Mouse (Mus musculus) hindbrain, embryonic 16.5 days (tissue): ENCODE results near the gene Usp19. TPM values are rescaled to one million over a fixed set of nuclear protein-coding genes. Genes with fewer than 3 reads are reported as not detected.
A peak's percentile ranks its signal among the peaks of the same experiment; 100 is the strongest.

Experiments
- ATAC-seq: fragments of 200-750 bp; cut with Nextera tagmentation; 2 replicates; pipeline ENCODE4 v1.8.0; 2017; ENCODE audit warnings: moderate TSS enrichment, moderate library complexity
- H3K27ac ChIP-seq: fragments of 300-500 bp; sonication (generic); 2 replicates; pipeline ENCODE4 v1.5.1; 2014; ENCODE audit warnings: low read depth, mild to moderate bottlenecking, control low read depth, low read length, moderate library complexity
- H3K27me3 ChIP-seq: fragments of 300-500 bp; sonication (generic); replicated peaks from 2 replicates; pipeline ENCODE4 v1.6.1; 2014; ENCODE audit warnings: low read length; ENCODE audit not compliant: control insufficient read depth, insufficient read depth
- H3K36me3 ChIP-seq: fragments of 300-500 bp; sonication (generic); 2 replicates; pipeline ENCODE4 v1.6.1; 2014; ENCODE audit warnings: mild to moderate bottlenecking, low read length, moderate library complexity, mixed read lengths; ENCODE audit not compliant: control insufficient read depth, insufficient read depth
- H3K4me1 ChIP-seq: fragments of 300-500 bp; sonication (generic); 2 replicates; pipeline ENCODE4 v1.6.1; 2014; ENCODE audit warnings: low read depth, low read length; ENCODE audit not compliant: control insufficient read depth, insufficient read depth
- H3K4me2 ChIP-seq: fragments of 300-500 bp; sonication (generic); 2 replicates; pipeline ENCODE4 v1.6.1; 2014; ENCODE audit warnings: mild to moderate bottlenecking, low read length, control low read depth, moderate library complexity
- H3K4me3 ChIP-seq: fragments of 300-500 bp; sonication (generic); 2 replicates; pipeline ENCODE4 v1.5.1; 2014; ENCODE audit warnings: mild to moderate bottlenecking, low read length, control low read depth, moderate library complexity
- H3K9ac ChIP-seq: fragments of 300-500 bp; sonication (generic); 2 replicates; pipeline ENCODE4 v1.6.1; 2014; ENCODE audit warnings: low read depth, mild to moderate bottlenecking, control low read depth, low read length, moderate library complexity
- H3K9me3 ChIP-seq: fragments of 300-500 bp; sonication (generic); 2 replicates; pipeline ENCODE4 v1.6.1; 2014; ENCODE audit warnings: mild to moderate bottlenecking, low read length, moderate library complexity; ENCODE audit not compliant: control insufficient read depth
- WGBS: fragments of 180-500 bp; shearing (Covaris S2); extraction: QIAGEN DNeasy Blood & Tissue Kit; methylation state at CpG from one replicate; pipeline ENCODE4 v1.1.7; 2014; 5-methylcytosine and 5-hydroxymethylcytosine counted together
- polyA plus RNA-seq: library from polyadenylated mRNA; unstranded; fragments of >200 nt; fragmentation: Nextera tagmentation; extraction: Ambion mirVana; gene quantifications from 2 replicates; pipeline ENCODE4 v1.2.1, GENCODE M21; 2015

Gene Usp19
- polyA plus RNA-seq, result 56.3 and 71.4 TPM in 2 replicates

DNA sequence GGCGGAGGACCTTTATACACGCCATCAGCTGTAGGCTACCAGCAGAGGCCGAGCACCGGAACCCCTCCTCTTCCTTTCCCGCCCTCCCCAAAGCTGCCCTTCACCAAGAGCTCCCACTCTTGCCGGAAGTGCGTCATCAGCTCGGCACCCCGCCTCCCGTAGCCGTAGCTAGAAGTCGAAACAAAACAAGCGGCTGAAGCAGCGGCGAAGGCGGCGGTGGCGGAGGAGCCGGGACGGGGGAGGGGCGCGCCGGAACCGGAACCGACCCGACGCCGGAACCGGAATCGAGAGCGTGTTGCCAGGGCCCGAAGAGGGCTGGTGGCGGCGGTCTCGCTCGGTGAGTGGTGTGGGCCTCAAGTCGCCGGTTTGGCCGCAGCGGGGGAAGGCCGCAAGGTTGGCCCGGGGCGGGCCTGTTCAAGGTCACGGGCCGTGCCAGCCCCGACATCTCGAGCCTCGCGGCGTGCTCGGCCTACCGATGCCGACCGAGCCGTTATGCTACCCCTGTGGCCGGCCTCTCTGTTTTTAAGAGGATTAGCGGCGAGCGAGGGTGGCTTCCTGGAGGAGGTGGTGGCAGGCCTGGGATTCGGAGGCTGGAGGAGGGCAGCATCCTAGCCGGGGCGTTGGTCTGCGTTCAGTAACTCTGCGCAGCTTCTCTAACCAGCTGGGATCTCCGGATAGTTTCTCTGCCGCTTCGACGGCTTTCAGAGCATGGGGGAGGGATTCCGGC is at the start of gene Usp19:
TSS of gene Usp19 (plus strand) at position 44 of the 727 bp plus-strand sequence.
- H3K9ac ChIP-seq, result peak within 1 kb of the TSS; percentile 94
- WGBS, result under 1% methylated on average over 69 of the region's 69 CpGs
- no peaks in the 10 kb centered on the region for H3K27me3 ChIP-seq
- peak within 1 kb of the TSS; percentile 95 for H3K27ac ChIP-seq
- peak within 1 kb of the TSS; percentile 93 for H3K4me3 ChIP-seq
- peaks cover 28% of the 10 kb centered on the region for H3K36me3 ChIP-seq
- H3K4me2 ChIP-seq, result peak within 1 kb of the TSS; percentile 59
- H3K4me1 ChIP-seq, result peaks cover 19% of the 10 kb centered on the region
- no peaks in the 10 kb centered on the region for H3K9me3 ChIP-seq
- ATAC-seq, result peak; percentile 96

DNA sequence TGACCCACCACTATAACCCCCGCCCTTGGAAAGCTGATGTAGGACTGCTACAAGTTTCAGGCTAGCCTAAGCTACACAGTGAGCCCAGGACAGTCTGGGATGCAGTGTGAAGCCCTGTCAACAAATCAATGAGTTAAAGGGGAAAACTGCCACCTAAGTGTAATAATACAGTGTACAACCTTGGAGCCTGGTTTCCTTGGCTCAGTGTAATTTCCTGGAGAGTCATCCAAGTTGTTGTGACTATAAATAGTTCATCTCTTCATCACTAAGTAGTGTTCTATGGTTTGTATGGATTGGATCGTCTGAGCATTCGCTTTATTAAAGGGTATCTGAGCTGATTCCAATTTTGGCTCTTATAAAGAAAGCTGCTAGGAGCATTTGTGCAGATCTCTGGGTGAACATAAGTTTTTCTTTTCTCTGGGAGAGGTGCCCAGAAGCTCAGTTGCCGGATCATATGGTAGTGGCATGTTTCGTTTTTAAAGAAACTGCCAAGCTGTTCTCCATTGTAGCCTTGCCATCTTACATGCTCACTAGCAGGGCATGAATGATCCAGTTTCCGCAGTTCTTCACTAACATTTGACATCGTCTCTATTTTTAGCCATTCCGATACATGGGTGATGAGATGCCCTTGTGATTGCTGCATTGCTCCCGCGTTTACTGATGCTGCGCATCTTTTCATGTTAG is 49.0 kb upstream of the Usp19 start:
- no peak overlapping the region for H3K9ac ChIP-seq
- H3K27me3 ChIP-seq, result no peaks in the 10 kb centered on the region
- H3K4me2 ChIP-seq, result no peak overlapping the region
- no peak overlapping the region for H3K27ac ChIP-seq
- H3K4me1 ChIP-seq, result no peaks in the 10 kb centered on the region; the same call in none of the 2 replicates
- 84% methylated on average over 11 of the region's 11 CpGs for WGBS
- no peaks in the 10 kb centered on the region for H3K36me3 ChIP-seq
- H3K9me3 ChIP-seq, result no peaks in the 10 kb centered on the region
- ATAC-seq, result no peak
- H3K4me3 ChIP-seq, result no peak overlapping the region

DNA sequence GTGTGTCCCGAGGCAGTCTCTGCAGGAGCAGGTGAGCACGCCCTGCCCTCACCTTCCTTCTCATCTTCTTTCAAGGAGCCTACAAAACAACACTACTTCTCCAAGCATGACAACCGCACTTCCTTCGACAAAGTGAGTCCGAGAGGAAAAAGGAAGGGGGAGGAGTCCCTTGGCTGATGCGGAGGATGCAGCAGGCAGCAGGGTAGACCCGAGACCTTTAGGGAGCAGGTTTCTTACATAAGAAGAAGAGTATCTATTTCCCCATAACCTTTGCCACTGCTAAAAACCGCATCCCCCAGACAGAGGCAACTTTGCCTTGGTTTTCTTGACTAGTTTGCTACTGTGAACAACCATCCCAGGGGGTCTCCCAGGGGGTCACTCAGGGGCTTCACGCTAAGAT is 45.3 kb upstream of the Usp19 start:
- Histone ChIP-seq H3K4me1 (peaks cover 7% of the 10 kb centered on the region), H3K27me3 (no peaks in the 10 kb centered on the region), H3K4me2 (no peak overlapping the region), H3K9ac (no peak overlapping the region), H3K4me3 (no peak overlapping the region), H3K36me3 (0 out of 2 replicates have a peak, but pooled peaks cover 5% of the 10 kb centered on the region), H3K9me3 (no peaks in the 10 kb centered on the region), H3K27ac (no peak overlapping the region)
- 75% methylated on average over 9 of the region's 9 CpGs for WGBS
- ATAC-seq, result no peak

- ATAC-seq, result peak; percentile 34
- H3K36me3 ChIP-seq, result 0 out of 2 replicates have a peak, but pooled peaks cover 5% of the 10 kb centered on the region
- WGBS, result 20% methylated on average over 4 of the region's 4 CpGs
- peak overlapping the region; percentile 18; the same call in 1 of the 2 replicates for H3K9ac ChIP-seq
- peaks cover 32% of the 10 kb centered on the region for H3K4me1 ChIP-seq
- peak overlapping the region; percentile 76 for H3K4me2 ChIP-seq
- H3K27me3 ChIP-seq, result no peaks in the 10 kb centered on the region
- H3K4me3 ChIP-seq, result peak overlapping the region; percentile 14; the same call in 1 of the 2 replicates
- no peaks in the 10 kb centered on the region for H3K9me3 ChIP-seq
- peak overlapping the region; percentile 70 for H3K27ac ChIP-seq
These were observed 40.5 kb upstream of the Usp19 start for GRCm38 (mm10) chr9:108449860-108450259.

DNA sequence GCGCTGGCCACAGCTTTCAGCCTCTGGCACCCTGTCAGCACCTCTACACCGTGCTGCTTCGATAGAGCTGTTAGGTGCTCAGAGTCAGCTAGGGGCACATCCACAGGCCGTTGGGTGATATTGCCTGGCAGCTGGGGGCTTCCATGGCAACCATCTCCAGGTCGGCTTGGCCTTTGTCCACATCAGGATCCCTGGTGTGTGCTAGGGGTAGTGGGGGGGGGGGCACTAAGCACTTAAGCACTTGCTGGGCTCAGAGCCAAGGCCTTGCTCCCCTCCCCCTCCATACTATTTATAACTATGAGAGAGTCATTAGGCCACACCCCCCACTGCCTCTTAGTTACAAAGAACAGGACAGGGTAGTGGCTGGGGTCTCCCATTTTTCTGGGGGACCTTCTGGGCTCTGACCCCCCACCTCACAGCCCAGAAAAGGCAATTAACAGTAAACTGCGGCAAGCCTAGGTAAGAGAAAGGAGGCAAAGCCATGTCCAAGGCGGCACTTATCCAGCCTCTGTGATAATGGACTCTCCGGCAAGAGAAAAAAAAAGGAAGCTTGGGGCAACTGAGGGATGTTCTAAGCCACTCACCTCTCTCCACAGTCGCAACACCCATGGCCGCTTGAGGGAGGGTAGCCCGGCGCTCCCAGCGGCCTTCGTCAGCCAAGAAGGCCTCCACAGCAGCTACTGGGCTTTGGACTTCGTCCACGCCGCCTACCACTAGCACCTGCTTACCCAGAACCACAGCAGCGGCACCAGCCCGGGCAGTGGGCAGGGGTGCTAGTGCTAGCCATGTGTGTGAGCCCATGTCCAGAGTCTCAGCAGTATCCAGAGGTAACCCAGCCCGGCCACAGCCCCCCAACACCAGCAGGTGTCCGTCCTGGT is 39.9 kb upstream of the Usp19 start:
- peak; percentile 24 for ATAC-seq
- H3K27ac ChIP-seq, result peak overlapping the region; percentile 70
- no peaks in the 10 kb centered on the region for H3K27me3 ChIP-seq
- peak overlapping the region; percentile 66 for H3K4me3 ChIP-seq
- H3K9ac ChIP-seq, result peak overlapping the region; percentile 51
- H3K36me3 ChIP-seq, result 0 out of 2 replicates have a peak, but pooled peaks cover 5% of the 10 kb centered on the region
- WGBS, result 49% methylated on average over 21 of the region's 21 CpGs
- H3K4me2 ChIP-seq, result peak overlapping the region; percentile 76
- H3K4me1 ChIP-seq, result peaks cover 32% of the 10 kb centered on the region
- no peaks in the 10 kb centered on the region for H3K9me3 ChIP-seq

DNA sequence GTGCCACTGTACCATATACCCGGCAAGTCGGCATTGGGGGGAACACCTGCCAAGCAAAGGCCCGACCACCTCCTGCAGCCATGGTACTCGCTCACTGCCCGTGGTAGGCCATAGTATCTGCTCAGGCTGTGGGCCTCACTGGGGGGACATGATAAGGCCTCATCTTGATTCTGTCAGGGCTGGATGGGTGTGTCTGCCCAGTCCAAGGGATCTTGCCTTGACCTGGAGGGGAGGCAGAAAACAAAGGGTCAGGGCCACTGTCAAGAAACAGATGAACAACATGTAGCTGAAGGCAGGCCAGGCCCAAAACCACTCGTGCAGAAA is 39.3 kb upstream of the Usp19 start:
- Histone ChIP-seq H3K9me3 (no peaks in the 10 kb centered on the region), H3K27me3 (no peaks in the 10 kb centered on the region), H3K4me2 (peak overlapping the region; percentile 76), H3K4me1 (peaks cover 32% of the 10 kb centered on the region), H3K4me3 (peak overlapping the region; percentile 66), H3K9ac (peak overlapping the region; percentile 51; the same call in 1 of the 2 replicates), H3K36me3 (0 out of 2 replicates have a peak, but pooled peaks cover 5% of the 10 kb centered on the region), H3K27ac (peak overlapping the region; percentile 70)
- 69% methylated on average over 6 of the region's 6 CpGs for WGBS
- ATAC-seq, result no peak

- no peaks in the 10 kb centered on the region for H3K9me3 ChIP-seq
- H3K9ac ChIP-seq, result peak overlapping the region; percentile 80
- peak overlapping the region; percentile 66 for H3K4me3 ChIP-seq
- H3K4me2 ChIP-seq, result peak overlapping the region; percentile 76
- no peak for ATAC-seq
- H3K4me1 ChIP-seq, result peaks cover 32% of the 10 kb centered on the region
- 0 out of 2 replicates have a peak, but pooled peaks cover 5% of the 10 kb centered on the region for H3K36me3 ChIP-seq
- H3K27ac ChIP-seq, result peak overlapping the region; percentile 88
- WGBS, result 54% methylated on average over 6 of the region's 6 CpGs
- H3K27me3 ChIP-seq, result no peaks in the 10 kb centered on the region
These were observed 38.8 kb upstream of the Usp19 start for GRCm38 (mm10) chr9:108451519-108452160.

- Histone ChIP-seq H3K27ac (peak overlapping the region; percentile 88), H3K4me3 (peak overlapping the region; percentile 66), H3K9ac (peak overlapping the region; percentile 80), H3K4me1 (peaks cover 32% of the 10 kb centered on the region), H3K9me3 (no peaks in the 10 kb centered on the region), H3K4me2 (peak overlapping the region; percentile 76), H3K36me3 (0 out of 2 replicates have a peak, but pooled peaks cover 5% of the 10 kb centered on the region), H3K27me3 (no peaks in the 10 kb centered on the region)
- peak; percentile 91 for ATAC-seq
- under 1% methylated on average over 40 of the region's 40 CpGs for WGBS
These were observed 38.0 kb upstream of the Usp19 start for GRCm38 (mm10) chr9:108452291-108452906.
